Mouse (Mus musculus) natural killer cell, adult 2 months (primary cell): ENCODE results near the gene Vps8.

Experiments used
- DNase-seq, 2 experiments: peaks; one replicate each; pipeline ENCODE4 v3.0.0; 2022; ENCODE audit warnings: low spot score in 2 of 2

Vps8 gene

DNA sequence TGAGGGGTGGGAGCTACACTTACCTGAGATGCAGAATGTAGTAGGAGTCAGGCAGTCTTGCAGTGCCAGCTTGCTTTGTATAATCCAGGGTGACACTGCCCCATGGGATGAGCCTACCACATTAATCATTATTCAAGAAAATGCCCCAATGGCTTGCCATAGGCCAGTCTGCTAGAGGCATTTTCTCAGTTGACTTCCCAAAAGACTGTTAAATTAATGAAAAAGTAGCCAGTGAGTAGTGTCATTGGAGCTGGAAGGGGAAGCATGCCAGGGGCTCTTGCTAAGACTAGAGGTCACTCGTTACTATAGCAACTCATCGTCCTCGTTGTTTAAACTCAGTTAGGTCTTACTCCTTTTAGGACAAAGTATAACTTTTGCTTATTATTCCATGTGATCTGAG, 130.6 kb downstream of the Vps8 start:
- no peak for DNase-seq

DNA sequence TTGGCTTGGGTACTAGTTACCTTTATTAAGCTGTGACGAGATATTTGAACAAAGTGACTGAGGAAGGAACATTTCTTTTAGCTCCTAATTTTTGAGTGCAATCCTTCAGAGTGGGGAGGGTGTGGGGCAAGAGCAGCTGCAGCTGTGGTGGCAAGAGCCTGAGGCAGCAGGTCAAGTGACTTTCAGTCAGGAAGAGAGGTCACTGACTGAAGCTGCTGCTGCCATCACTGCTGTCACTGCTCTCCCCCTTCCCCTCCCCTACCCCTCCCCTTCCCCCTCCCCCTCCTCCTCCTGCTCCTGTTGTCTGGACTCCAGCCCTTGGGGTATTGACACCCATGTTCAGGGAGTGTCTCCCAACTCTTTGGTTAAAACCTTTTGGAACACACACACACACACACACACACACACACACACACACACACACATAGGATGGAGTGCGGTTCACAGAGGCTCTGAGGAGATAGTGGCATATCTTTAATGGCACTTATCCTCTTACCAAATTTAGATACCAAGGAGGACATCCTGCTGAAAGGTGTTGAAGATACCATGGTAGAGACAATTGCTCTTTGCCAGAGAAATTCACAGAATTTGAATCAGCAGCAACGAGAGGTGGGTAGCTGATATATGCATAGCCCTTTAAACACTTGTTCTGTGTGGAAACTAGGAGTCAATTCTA, 139.8 kb downstream of the Vps8 start:
- no peak for DNase-seq

DNA sequence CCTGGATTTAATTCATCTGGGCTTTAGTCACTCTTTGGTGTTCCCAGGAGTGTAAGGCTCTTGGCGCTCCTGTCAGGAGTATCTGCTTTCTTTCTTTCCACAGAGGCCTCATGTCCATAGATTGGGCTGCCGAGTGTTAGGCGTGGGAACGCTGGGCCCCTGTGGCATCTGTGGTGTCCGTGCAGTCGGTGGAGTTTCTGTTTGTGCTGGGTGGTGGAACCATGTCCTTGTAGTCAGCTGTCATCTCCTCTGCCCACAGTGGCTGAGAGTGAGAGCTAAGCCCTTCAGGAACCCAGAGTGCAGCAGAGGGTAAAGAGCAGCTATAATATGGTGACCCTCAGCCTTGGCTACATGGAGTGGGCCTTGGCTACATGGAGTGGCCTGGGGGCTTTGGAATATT, 140.4 kb downstream of the Vps8 start:
- DNase-seq = no peak

DNA sequence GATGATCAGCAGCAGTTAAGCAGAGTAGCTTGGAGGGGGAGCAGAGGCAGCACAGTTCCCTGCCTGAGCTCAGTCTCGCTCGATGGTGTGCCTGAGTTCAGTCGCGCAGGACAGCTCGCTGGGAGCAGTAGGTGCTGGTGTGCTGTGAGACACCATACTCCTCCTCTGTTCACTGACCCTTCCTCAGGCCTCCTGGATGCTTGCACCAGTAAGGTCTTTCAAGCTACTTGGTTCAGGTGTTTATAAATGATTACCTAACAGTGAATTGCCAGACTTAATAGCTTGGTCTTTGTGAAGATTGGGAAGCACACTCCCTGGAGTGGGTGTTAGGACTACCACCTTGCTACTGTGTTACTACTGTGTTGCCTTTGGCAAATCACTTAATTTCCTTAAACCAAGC, 144.2 kb downstream of the Vps8 start:
- DNase-seq = no peak

DNA sequence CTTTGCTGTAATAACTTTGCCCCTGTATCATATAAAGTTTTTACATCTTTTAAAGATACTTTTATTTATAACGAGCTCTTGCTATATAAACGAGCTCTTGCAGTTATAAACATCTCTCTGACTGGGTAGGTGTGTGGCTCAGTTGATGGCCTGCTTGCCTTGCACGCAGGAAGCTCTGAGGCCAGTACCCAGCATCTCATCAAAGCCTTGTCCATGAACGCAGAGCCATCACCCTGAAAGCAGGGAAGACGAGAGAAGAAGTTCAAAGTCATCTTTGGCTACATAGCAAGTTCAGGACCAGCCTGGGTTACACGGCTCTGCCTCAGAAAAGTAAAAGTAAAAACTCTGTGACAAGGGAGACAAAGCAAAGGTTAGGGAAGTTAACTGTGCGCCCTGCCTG, 147.0 kb downstream of the Vps8 start:
- DNase-seq = no peak

DNA sequence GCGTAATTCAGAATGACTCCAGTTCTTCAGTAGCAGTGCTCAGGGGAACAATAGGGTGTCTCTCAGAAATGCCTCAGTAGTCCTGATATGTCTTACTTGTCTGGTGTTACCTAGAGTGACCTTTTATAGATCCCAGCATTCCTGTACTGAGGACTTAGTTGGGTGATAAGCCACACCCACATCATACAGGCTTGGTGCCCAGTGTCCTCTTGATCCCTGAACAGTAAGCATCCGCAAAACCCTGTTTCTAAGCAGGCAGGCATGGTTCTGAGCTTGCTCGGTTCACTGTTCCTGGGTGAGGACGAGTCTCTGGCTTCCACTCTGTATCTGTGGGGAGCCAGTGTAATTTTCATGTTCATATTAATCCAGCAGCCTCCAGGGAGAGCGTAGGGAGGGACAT, 147.9 kb downstream of the Vps8 start:
- DNase-seq = no peak

DNA sequence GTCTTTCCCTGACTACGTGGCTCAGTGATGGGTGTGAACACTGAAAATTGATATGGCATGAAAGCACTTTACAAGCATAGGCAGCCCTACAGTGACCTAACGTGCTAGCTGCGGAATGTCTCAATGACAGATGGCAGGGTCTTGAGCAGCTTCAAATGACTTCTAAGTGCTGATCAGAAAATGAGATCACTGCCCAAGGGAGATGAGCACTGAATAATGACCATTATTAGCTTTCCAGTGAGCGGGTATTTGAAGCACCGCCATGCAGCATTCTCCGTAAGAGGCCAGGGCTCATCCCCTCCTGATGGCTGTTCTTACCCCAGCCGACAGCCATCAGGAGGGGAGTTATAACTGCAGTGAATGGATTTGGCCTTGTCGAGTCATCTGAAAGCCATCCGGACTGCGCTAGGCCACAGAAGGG, 153.1 kb downstream of the Vps8 start:
- no peak for DNase-seq

DNA sequence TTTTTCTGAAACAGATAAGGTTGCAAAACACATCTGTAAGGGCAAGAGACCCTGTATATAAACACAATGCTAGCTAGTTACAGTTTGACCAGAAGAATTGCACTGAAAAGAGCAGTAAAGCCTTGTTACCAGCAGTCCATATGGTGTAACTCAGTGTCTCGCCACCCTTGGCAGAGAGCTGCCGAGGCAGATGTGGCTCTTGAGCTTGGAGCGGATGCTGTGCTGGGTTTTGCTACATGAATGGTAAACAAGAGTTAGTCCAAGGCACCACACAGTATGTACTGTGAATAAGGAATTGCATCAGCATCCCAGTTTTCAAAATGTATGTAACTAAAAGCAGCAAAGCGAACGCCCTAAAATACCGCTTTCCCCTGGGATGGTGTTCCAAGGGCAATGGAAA, 166.2 kb downstream of the Vps8 start:
- DNase-seq = no peak

DNA sequence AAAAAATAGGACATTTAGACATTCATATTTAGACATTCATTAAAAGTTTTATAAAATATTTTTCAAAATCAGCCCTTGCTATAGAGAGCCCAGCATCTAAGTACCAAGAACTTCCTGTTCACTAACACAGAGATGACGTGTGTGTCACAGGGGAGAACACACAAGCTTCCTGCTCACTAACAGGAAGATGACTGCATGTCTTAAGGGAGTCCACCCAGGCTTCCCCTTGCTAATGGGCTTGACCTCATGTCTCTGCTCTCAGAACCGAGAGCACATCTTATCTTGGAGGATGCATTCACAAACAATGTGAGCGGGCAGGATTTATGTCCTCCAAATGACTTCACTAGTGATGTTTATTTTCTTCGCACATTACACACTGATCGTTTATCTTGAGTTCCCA, 167.9 kb downstream of the Vps8 start:
- DNase-seq = peak; percentile 17 to 24

DNA sequence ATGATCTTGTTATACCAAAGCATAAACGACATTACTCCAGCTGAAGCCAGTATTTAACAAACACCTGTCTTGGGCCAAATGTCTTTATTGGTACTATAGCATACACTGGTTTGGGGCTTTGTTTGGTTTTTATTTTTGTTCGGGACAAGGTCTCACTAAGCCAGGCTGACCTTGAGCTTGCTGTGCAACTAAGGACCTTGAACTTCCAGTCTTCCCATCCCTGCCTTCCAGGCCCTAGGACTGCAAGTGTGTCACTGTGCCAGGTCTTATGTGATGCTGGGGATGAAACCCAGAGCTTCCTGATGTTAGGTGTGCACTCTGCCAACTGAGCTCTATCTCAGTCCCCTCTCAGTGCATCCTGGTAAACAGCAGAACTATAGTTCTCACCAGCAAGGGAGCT, 168.6 kb downstream of the Vps8 start:
- no peak for DNase-seq

DNA sequence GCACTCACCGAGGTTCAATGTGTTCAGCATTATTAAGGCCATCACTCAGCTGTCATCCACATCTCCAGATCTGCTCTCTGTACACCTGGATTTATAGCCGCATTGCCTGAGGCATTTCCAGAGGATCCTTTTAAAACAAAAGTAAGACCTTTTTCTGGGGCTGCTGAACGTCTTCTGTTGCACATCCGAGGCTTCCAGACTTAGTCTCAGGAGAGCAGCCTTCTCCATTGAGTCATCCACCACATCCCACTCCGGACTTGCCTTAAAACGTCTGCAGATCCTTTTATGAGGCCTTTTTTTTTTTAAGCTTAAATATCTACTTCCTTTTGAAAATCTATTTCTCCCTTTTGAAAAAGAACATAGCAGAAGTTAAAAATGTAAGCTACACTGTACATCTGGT, 172.6 kb downstream of the Vps8 start:
- no peak for DNase-seq

DNA sequence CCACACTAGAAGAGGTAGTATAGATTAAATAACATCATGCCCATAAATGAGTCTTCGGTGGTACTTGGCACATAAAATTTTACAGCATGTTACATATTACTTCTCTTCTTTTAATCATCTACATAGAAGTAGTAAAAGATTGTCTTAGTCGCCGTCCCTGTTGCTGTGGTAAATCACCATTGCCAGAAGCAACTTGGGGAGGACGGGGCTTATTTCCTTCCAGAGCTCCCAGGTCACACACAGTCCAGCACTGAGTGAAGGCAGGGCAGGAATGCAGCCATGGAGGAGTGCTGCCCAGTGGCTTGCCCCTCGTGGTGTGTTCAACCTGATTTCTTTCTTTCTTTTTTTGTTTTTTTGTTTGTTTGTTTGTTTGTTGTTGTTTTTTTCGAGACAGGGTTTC, 181.4 kb downstream of the Vps8 start:
- DNase-seq = no peak

DNA sequence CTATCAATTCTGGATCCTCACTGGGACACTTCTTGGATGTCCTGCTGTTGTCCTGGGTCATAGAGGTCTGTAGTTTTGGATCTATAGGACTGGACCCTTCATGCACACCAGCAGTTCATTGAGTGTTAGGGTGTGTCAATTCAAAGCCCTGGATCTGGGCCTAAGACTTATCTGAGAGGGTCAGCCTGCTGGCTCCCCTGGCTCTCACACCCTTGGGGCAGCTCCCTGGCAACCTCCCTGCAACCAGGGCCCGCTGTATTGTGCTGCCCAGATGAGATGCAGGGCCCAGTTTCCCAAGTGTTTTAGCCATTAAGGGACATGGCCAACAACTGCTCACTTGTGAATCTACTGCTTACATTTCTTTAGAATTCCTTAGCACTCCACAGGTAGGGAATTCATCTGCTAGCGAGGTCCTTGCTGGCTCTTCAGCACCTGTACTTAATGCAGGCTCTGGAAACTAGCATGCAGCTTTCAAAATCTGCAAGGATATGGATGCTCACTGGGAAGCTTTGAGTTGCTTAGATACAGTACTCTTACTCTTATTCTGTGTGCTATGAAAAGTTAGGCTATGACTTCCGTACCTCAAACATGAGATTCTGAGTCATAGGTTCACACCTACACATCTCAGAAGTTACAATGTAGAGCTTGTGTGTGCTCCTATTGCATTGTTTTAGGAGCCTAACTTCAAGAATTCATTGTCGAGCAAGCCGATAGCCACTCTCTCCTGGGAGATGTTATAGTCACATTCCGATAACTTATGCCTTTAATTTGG, 183.5 kb downstream of the Vps8 start:
- no peak for DNase-seq

DNA sequence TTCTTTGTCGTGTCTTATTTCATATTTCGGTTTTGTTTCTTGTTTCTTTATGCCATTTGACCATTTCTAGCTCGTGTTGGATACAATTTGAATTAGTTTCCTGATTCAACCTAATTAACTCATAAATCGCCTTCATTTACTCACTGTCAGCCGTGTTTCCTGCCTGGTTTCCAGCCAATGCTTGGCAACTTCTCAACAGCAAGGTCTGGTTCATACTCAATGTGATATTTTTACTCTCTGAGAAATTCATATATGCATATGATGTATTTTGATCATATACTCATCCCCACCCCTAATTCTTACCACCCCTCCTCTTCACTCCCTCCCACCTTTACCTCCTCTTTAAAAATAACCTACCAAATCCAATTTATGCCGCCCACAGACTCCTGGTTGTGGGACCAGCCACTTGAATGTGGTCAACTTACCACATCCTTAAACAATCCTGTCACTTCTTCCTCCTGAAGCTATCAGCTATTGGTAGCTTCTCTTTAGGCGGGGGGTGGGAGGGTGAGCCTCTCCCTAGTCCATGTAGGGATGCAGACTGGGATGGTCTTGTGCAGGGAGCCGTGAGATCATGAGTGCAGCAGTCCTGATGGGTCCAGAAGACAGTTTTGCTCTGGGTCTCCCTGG, 184.2 kb downstream of the Vps8 start:
- no peak for DNase-seq

DNA sequence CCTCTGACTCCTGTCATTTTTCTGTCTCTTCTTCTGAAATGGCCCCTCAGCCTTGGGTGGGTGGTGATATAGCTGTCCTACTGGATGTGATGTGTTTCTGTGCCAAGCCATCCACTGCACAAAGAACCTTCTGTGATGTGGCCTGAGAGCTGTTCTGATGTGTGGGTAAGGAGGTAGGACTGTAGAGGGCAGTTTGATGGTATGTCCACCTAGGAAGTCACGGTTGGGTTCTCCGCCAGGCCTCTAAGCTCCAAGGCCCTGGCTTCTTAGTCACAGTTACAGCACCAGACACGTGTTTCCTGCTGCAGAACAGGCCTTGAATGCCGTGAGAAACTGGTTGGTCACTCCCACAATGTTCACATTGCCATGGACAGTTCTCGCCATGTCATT, 184.7 kb downstream of the Vps8 start:
- DNase-seq = no peak

DNA sequence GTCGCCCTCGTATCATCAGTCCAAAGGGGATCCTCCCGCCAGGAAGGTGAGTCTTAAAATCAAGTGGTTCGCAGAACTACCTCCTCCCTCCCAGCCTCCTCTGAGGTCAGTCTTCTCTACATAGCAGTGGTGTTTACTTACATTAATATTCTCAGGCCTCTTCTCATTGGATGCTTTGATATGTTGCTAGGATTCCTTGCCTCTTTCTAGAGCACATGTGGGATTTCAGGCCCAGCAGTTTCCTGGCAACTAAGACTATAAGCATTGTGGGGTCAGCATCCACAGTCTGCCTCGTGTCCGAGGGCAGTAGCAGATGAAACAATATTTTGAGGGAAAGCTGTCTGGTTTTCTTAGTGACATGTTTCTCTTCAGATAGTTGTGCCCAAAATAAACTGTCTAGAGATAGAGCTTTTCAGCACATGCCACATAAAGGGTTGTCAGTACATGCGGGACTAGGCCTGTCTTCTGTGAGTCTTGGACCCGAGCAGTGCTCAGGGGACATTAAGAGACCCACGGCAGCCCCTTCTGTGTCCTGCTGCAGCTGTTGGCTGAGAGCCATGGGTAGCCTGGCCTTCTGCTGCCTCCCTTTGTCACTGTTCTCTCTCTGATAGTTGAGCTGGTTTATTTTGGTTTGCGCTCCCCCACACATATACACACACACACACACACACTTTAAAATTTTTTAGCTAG, 185.4 kb downstream of the Vps8 start:
- no peak for DNase-seq

DNA sequence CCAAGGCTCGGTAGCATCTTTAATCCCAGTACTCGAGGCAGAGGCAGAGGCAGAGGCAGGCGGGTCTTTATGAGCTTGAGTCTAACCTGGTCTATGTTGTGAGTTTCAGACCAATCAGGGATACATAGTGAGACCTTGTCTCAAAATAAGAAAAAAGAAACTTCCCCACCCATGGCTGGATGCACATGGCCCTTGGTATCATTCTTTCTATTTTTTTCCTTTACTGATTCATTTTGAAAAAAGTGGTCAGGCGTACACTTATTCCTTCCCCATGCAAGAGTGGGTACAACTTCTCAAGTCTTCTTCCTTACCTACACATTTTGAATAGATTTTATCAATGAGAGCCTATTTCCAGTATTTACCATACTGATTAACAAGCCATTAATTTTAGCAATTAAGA, 187.6 kb downstream of the Vps8 start:
- DNase-seq = no peak

DNA sequence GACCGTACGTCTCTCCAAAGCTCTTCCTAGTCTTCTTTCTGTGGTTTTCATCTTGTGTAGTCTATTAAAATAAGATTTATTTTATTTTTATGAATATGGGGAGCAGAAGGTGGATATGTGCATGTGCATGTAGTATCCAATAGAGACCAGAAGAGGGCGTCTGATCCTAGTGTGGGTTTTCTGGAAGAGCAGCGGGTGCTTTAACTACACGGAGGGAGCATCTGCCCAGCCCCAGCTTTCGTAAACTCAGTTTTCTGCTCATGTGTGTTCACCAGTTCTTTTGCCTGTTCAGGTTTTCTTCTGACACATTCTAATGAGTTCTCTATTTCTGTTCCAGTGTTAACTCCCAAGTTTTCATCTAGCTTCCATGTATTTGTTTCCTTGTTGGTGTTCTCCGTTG, 192.9 kb downstream of the Vps8 start:
- DNase-seq = peak in 1 of 2 experiments; percentile 8

DNA sequence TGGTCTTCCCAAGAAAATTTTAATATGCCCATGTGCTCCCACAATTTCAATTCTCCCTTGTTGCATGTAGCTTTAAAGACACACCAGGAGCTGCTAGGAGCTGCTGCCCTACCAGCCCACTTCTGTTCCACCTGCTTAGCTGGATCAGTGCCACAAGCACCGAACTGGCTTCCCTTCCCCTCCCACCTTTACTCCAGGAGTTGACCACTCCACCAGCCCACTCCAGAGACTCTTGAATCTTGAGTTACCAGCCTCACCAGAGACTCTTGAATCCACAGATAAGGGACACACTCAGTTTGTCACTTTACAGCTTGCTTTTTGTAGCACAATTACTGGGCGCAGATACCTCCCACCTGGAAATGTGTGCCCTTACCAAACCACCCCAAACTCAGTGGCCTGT, 197.7 kb downstream of the Vps8 start:
- DNase-seq = no peak

DNA sequence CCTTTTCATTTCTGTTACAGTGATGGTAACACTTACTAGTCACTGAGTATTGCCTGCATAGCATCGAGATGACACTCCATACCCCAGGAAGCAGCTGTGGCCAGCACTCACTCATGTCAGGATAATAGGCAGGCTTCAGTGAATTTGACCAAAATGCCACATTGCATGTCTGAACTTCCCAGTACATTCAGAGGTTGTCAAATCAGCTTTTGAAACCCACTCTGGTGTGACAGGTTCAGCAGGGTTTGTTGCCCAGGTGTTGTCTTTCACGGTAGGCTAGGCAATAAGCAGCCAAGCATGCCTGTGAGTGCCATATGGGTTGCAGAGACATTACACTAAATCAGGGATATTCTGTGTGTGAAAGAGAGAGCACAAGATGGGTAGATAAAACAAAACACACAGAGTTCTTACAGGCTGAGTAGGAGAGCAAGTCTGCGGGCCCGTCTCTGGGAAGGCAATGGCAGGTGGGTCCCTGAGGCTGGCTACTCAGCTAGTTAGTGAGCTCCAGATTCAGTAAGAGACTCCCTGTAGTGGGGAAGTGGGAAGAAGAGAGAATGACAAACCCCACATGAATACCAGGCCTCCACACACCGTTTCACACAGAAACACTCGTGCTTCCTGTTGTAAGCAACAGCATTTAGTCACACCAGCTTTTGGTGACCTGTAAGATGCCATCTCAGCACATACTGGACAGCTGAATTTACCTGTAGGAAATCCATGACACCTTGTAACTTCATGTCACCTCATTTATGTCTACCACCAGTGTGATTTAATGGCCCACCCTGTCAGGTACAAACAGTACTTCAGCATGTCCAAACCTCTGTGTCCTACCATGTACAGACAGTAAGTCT, 203.1 kb downstream of the Vps8 start:
- no peak for DNase-seq

DNA sequence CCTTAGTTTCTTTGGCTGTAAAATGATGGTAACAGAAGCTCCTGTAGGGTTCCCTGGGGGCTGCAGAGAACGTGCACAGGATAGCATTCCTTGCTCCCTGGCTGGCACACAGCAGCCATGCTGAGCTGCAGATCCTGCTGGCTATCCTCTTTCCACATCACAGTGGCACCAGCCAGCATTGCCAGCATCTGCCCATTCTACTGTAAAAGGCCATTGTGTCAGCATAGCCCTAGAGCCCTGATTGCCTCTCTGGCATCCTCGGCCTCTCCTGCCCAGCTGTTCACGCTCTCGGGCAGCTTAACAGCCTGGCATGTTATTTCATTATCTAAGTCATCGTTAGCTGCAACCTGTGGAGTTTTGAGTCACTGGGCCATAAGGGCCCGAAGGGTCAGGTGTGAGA, 204.3 kb downstream of the Vps8 start:
- no peak for DNase-seq
